10 mouse cellular contexts compared by ENCODE assay signal in genomic region chr14:120626223-120626935, GRCm38 (mm10).
DNase-seq lines count a peak whose midpoint lies in the region; ATAC-seq and TF ChIP-seq lines count a peak whose summit lies in the region.
"Had no signal": no experiment of that assay in that cellular context is flagged by ENCODE, and none has a peak within 500 bp of the region (broad histone marks: within the 10 kb centered on the region; RNA-seq: fewer than 3 reads in every experiment).

No protein-coding gene starts in this region.

- H3K4me3 ChIP-seq in forebrain, embryonic 13.5 days, result no peak overlapping the region
- H3K4me3 ChIP-seq in kidney, postnatal 0 days (replicated peaks; ENCODE audit: low read depth, low read length), result no peak overlapping the region
- H3K4me3 ChIP-seq: heart, embryonic 15.5 days; limb, embryonic 15.5 days had no signal

- H3K36me3 ChIP-seq in forebrain, embryonic 13.5 days (ENCODE audit: poor library complexity, severe bottlenecking), result no peaks in the 10 kb centered on the region
- no peaks in the 10 kb centered on the region for H3K36me3 ChIP-seq in kidney, postnatal 0 days (ENCODE audit: insufficient read depth, low read length)
- H3K36me3 ChIP-seq: heart, embryonic 15.5 days; limb, embryonic 15.5 days had no signal

- whole genome bisulfite sequencing in forebrain, embryonic 13.5 days, result 51% methylated on average over 9 of the region's 9 CpGs
- WGBS in kidney, postnatal 0 days, result 47% methylated on average over 9 of the region's 9 CpGs

- H3K4me1 ChIP-seq in forebrain, embryonic 13.5 days, result peaks cover 7% of the 10 kb centered on the region; the same call in 1 of the 2 replicates
- H3K4me1 ChIP-seq in kidney, postnatal 0 days (replicated peaks; ENCODE audit: insufficient read depth, low read length), result no peaks in the 10 kb centered on the region
- H3K4me1 ChIP-seq: heart, embryonic 15.5 days; limb, embryonic 15.5 days had no signal

- TF ChIP-seq CTCF in brain, embryonic 14.5 days (IDR thresholded peaks at IDR 0.05; ENCODE audit: borderline replicate concordance, extremely low read depth, insufficient read depth, insufficient read length), result no peak
- no peak for TF ChIP-seq CTCF in kidney, postnatal 0 days (IDR thresholded peaks at IDR 0.05; ENCODE audit: low read depth)

- ATAC-seq in forebrain, embryonic 13.5 days, result peak; percentile 81
- ATAC-seq in kidney, postnatal 0 days (replicated peaks; ENCODE audit: low FRiP score, low read depth), result peak; percentile 85
- no peak for ATAC-seq in erythroblast, adult 5-6 weeks (replicated peaks; ENCODE audit: low FRiP score, poor library complexity, severe bottlenecking)
- no peak for ATAC-seq in inflammation-experienced regulatory T-cells, adult 6 months

- H3K4me2 ChIP-seq in forebrain, embryonic 13.5 days, result no peak overlapping the region
- H3K4me2 ChIP-seq in kidney, postnatal 0 days (ENCODE audit: low read length), result no peak overlapping the region
- H3K4me2 ChIP-seq: heart, embryonic 15.5 days; limb, embryonic 15.5 days had no signal

- H3K27ac ChIP-seq in forebrain, embryonic 13.5 days, result 0 out of 2 replicates have a peak overlapping the region, but pooled peaks have one; percentile 45
- H3K27ac ChIP-seq in kidney, postnatal 0 days, result no peak overlapping the region
- H3K27ac ChIP-seq: heart, embryonic 15.5 days; limb, embryonic 15.5 days had no signal

- H3K27me3 ChIP-seq in forebrain, embryonic 13.5 days, result no peaks in the 10 kb centered on the region
- H3K27me3 ChIP-seq in kidney, postnatal 0 days (ENCODE audit: insufficient read depth, low read length), result no peaks in the 10 kb centered on the region
- H3K27me3 ChIP-seq: heart, embryonic 15.5 days; limb, embryonic 15.5 days had no signal

- DNase-seq in brain, embryonic 14.5 days (ENCODE audit: low read depth), result peak; percentile 86
- DNase-seq in kidney, postnatal 0 days (ENCODE audit: low spot score), result peak; percentile 36
- DNase-seq in lung, postnatal 25 days (ENCODE audit: low spot score), result peak; percentile 48
- no peak for DNase-seq in cerebellum, adult 11-12 months
- DNase-seq in urinary bladder, postnatal 25 days (ENCODE audit: low spot score), result no peak

- H3K9ac ChIP-seq in forebrain, embryonic 13.5 days, result no peak overlapping the region
- H3K9ac ChIP-seq in kidney, postnatal 0 days (ENCODE audit: low read depth, low read length), result no peak overlapping the region
- H3K9ac ChIP-seq: heart, embryonic 15.5 days; limb, embryonic 15.5 days had no signal

- no peaks in the 10 kb centered on the region for H3K9me3 ChIP-seq in forebrain, embryonic 13.5 days (replicated peaks)
- H3K9me3 ChIP-seq in kidney, postnatal 0 days (replicated peaks; ENCODE audit: low read length), result no peaks in the 10 kb centered on the region
- H3K9me3 ChIP-seq: heart, embryonic 15.5 days; limb, embryonic 15.5 days had no signal

- no peak for TF ChIP-seq POLR2A in brain, embryonic 14.5 days (IDR thresholded peaks at IDR 0.05; ENCODE audit: borderline replicate concordance, extremely low read depth, insufficient read depth, insufficient read length, poor library complexity, severe bottlenecking)

Comparison
In these comparisons a context has a peak if more than half of its experiments do, and no peak if none do; other contexts are left out.
1. DNase-seq: peak in brain, embryonic 14.5 days (single experiment), kidney, postnatal 0 days (single experiment) and lung, postnatal 25 days (single experiment); none in cerebellum, adult 11-12 months (single experiment) and urinary bladder, postnatal 25 days (single experiment).
2. ATAC-seq: peak in forebrain, embryonic 13.5 days (single experiment) and kidney, postnatal 0 days (single experiment); none in erythroblast, adult 5-6 weeks (single experiment) and inflammation-experienced regulatory T-cells, adult 6 months (single experiment).